Mouse (Mus musculus) frontal cortex, postnatal 36 days (tissue): ENCODE measurements at regions not wholly inside any gene's neighbourhood (a gene's known extent, or its start where the extent isn't known, plus 50 kb on each side); places are given as distances from the start of the nearest gene placed in this dataset.
"Not testable (repeated sequence)": the region's sequence is repeated elsewhere in the genome, so short reads cannot be mapped to it uniquely, and the experiment has no call there.

Experiments used
- DNase-seq, 2 experiments: peaks; one replicate each; pipeline ENCODE4 v3.0.0; 2022; ENCODE audit warnings: low spot score in 2 of 2

DNA sequence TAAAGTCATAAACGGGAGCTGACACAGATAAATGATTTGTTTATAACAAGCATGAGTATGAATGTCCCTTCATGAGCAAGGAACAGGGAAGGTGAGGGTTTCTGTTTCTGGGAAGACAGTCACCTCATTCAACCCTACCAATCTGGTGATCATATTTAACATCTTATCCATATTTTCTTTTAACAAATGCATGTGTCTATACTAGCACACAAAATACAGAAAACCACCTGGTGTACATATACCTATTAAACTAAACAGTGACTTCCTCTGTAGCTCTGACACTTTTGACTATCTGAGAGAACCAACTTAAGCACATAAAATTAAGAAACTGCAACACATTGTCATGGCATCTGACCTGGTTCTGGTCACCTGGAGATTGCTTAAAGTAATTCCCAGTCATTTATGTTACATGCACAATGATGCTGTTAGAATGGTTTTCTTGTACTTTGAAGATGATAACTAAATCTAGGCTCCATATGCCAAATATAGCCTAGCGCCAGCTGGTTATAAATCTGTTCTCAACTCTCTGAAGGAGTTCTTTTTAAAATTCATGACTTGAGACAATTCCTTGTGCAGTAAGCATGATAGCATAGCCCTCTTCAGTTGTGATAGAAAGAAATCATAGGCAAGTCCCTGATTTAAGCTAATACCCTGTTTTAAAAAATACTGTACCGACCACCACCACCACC, 1163.6 kb upstream of the Tyrp1 start:
- DNase-seq: peak; percentile 51 to 94

DNA sequence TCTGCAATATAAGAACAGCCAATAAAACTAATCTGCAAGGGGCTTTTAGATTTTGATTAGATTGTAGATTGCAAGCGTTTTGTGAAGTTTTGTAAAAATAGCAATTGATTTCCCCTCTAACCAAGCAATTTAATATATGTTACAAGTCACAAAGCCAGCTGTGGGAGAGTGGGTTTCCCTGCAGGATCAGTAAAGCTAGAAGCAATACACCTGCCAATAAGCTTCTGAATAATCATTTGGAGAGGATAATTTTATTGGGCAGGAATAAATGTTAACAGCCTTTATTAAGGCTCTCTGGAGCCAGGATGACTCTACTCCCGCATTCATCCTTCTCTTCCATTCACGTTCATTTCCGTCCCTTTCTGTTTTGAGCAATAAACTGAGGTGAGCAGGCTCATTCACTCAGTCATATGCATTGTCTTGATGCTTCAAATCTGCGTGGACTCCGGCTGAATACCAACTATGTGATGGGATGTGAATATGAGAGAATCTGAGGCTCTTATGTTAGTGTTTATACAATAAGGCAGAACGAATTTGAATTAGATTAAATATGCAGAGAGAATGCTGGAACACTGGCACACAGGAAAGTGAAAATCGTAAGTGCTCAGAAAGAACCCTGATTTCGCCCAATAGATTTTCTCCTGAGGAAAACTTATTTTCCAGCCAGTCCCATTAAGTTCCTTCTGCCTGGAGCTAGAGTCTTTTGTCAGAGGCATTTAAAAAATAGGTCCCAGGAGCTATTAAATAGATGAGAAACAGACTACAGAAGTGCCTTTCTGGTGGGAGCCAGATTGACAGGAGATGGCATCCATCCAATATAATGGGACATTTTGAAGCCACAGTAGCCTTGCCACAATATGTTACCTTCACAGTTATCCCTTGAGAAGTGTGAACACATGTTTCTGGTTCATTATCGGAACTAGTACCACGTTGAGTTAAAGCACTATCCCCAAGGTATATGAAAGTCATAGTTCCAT, 1138.8 kb upstream of the Tyrp1 start:
- no peak for DNase-seq

DNA sequence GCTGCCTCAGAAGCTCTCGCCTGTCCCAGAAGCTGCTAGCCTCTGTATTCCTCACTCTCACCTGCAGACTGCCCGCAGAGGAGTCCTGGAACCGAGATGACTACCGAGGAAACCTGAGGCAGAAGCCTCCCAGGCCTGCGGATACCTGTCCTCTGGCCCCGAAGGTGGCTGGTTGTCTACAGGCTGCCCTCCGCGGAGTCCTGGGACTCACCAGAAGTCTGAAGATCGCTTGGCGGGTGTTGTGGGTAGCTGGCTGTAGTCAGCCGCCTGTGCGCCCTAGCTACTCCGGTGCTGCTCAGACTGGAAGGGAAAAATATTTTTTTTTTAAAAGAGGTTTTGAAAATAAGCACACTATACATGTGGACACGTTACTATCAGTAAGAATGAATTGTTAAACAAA, 1113.0 kb upstream of the Tyrp1 start:
- DNase-seq: not testable (repeated sequence)

DNA sequence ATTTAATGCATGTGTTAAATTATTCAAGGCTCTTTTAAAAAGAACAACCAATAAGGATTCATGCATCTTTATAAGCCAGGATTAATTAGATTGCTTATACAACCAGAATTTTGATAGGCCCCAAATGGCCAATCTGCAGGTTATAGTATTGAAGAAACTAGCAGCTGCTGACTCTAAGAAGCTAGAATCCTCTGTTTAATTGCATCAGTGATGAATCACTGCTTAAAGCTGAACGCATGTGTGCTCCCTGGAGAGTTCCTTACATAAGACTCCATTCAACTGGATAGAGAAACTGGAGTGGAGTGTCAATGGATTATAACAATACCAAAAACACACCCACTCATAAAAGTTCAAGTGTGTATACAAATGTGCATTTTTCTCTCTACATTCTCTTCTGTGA, 1109.8 kb upstream of the Tyrp1 start:
- DNase-seq: no peak

DNA sequence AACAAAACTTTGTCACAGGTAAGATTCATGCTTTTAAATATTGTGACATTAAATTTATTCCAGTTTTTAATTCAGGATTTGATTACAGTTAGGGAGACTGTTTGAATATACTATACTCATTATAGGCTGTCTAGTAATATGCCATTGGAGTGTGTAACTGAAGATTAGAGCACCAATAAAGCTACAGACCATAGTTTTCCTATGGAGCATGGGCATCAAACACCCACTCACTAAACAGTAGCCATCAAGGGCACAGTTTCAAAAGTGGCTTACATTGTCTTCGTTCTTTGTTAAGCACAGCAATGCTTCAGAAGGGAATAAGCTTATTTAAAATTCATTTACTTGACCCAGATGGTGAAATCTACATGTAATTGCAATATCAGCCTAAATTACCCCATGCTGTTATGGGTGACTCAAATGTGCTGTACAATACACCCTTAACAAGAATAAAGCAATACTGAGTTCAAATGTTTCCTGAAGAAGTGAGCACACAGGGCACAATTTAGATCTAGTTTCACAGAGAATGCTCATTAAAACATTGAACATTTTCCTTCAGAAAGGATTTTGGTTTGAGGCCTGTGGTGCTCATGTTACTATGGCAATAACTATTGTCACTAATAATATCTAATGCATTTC, 1092.9 kb upstream of the Tyrp1 start:
- no peak for DNase-seq
